Mouse (Mus musculus) hindbrain, embryonic 10.5 days (tissue): Measurements from ENCODE around the gene Scgb1c1. TPM values are rescaled to one million over a fixed set of nuclear protein-coding genes. Genes with fewer than 3 reads are reported as not detected.
A peak's percentile ranks its signal among the peaks of the same experiment; 100 is the strongest.

Experiments
- DNase-seq: peaks from one replicate; pipeline ENCODE4 v3.0.0-alpha.2; 2017; ENCODE audit warnings: low spot score
- H3K27ac ChIP-seq: fragments of 300-500 bp; sonication (generic); 2 replicates; pipeline ENCODE4 v1.5.1; 2016; ENCODE audit warnings: mild to moderate bottlenecking, moderate library complexity
- H3K27me3 ChIP-seq: fragments of 300-500 bp; sonication (generic); 2 replicates; pipeline ENCODE4 v1.6.1; 2016; ENCODE audit warnings: mild to moderate bottlenecking; ENCODE audit not compliant: poor library complexity, insufficient read depth, severe bottlenecking
- H3K36me3 ChIP-seq: fragments of 300-500 bp; sonication (generic); 2 replicates; pipeline ENCODE4 v1.6.1; 2016; ENCODE audit warnings: mild to moderate bottlenecking, moderate library complexity
- H3K4me1 ChIP-seq: fragments of 300-500 bp; sonication (generic); replicated peaks from 2 replicates; pipeline ENCODE4 v1.6.1; 2016; ENCODE audit warnings: mild to moderate bottlenecking
- H3K4me3 ChIP-seq: fragments of 300-500 bp; sonication (generic); 2 replicates; pipeline ENCODE4 v1.5.1; 2016; ENCODE audit warnings: mild to moderate bottlenecking, moderate library complexity
- H3K9me3 ChIP-seq: fragments of 300-500 bp; sonication (generic); 2 replicates; pipeline ENCODE4 v1.6.1; 2016; ENCODE audit warnings: mild to moderate bottlenecking, moderate library complexity
- WGBS: fragments of 180-500 bp; shearing (Covaris S2); methylation state at CpG from one replicate; pipeline ENCODE4 v1.1.7; 2016; 5-methylcytosine and 5-hydroxymethylcytosine counted together
- polyA plus RNA-seq: library from polyadenylated mRNA; unstranded; fragments of >200 nt; fragmentation: Nextera tagmentation; extraction: Ambion mirVana; gene quantifications from 2 replicates; pipeline ENCODE4 v1.2.1, GENCODE M21; 2016

Gene Scgb1c1
- polyA plus RNA-seq, 1 experiment from 2014 or later = not detected

GRCm38 (mm10) chr7:140847755-140848580 is 2.6 kb downstream of the Scgb1c1 start, which contains the start of gene Odf3:
TSS of gene Odf3 (plus strand) at chr7:140847805.
- Histone ChIP-seq H3K4me1 (peaks cover 3% of the 10 kb centered on the region; the same call in 1 of the 2 replicates), H3K4me3 (no peak within 1 kb of the TSS), H3K36me3 (peaks cover 18% of the 10 kb centered on the region), H3K27ac (no peak within 1 kb of the TSS), H3K9me3 (no peaks in the 10 kb centered on the region), H3K27me3 (peaks cover 13% of the 10 kb centered on the region; the same call in 1 of the 2 replicates)
- WGBS = 79% methylated on average over 11 of the region's 11 CpGs
- DNase-seq = no peak

GRCm38 (mm10) chr7:140848591-140848990 is 3.2 kb downstream of the Scgb1c1 start:
- DNase-seq = no peak
- Histone ChIP-seq H3K27ac (no peak overlapping the region), H3K27me3 (0 out of 2 replicates have a peak, but pooled peaks cover 8% of the 10 kb centered on the region), H3K36me3 (peaks cover 24% of the 10 kb centered on the region), H3K9me3 (no peaks in the 10 kb centered on the region), H3K4me1 (peaks cover 3% of the 10 kb centered on the region; the same call in 1 of the 2 replicates), H3K4me3 (no peak overlapping the region)
- 92% methylated on average over 10 of the region's 10 CpGs for WGBS

- Histone ChIP-seq H3K4me3 (no peak overlapping the region), H3K4me1 (peaks cover 9% of the 10 kb centered on the region), H3K9me3 (no peaks in the 10 kb centered on the region), H3K27me3 (no peaks in the 10 kb centered on the region), H3K36me3 (peaks cover 36% of the 10 kb centered on the region), H3K27ac (no peak overlapping the region)
- 94% methylated on average over 4 of the region's 4 CpGs for WGBS
- DNase-seq = no peak
Measured at GRCm38 (mm10) chr7:140851916-140852315, 6.6 kb downstream of the Scgb1c1 start.

GRCm38 (mm10) chr7:140853386-140853785 is 8.0 kb downstream of the Scgb1c1 start:
- H3K4me3 ChIP-seq = no peak overlapping the region
- peaks cover 19% of the 10 kb centered on the region for H3K4me1 ChIP-seq
- no peaks in the 10 kb centered on the region for H3K27me3 ChIP-seq
- no peak for DNase-seq
- no peaks in the 10 kb centered on the region for H3K9me3 ChIP-seq
- peaks cover 39% of the 10 kb centered on the region for H3K36me3 ChIP-seq
- no peak overlapping the region for H3K27ac ChIP-seq
- WGBS = 82% methylated on average over 9 of the region's 9 CpGs

GRCm38 (mm10) chr7:140854483-140854882 is 9.1 kb downstream of the Scgb1c1 start:
- no peak for DNase-seq
- peaks cover 50% of the 10 kb centered on the region for H3K36me3 ChIP-seq
- no peaks in the 10 kb centered on the region for H3K27me3 ChIP-seq
- H3K27ac ChIP-seq = no peak overlapping the region
- H3K9me3 ChIP-seq = no peaks in the 10 kb centered on the region
- 95% methylated on average over 18 of the region's 18 CpGs for WGBS
- H3K4me3 ChIP-seq = peak overlapping the region; percentile 74; the same call in 1 of the 2 replicates
- peaks cover 30% of the 10 kb centered on the region for H3K4me1 ChIP-seq

DNA sequence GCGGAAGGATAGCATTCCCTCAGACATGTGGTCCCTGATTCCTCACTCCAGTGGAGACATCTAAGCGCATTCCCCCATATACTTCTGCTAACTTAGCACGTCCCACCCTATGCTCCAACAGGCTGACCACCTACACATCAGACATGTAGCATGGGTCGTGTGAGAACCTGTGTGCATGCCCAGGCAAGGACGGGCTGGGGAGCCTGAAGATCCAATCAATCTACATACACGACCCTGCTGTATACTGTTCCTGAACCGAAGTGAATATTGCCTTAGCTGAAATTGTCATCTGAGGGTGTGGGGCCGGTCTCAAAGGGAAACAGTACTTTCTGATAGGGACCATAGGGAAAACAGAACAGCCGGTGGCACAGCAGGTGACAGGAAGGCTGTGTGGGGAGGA is 9.8 kb downstream of the Scgb1c1 start:
- DNase-seq = no peak
- 76% methylated on average over 9 of the region's 9 CpGs for WGBS
- Histone ChIP-seq H3K4me3 (peak overlapping the region; percentile 74), H3K27ac (no peak overlapping the region), H3K27me3 (no peaks in the 10 kb centered on the region), H3K36me3 (peaks cover 56% of the 10 kb centered on the region), H3K4me1 (peaks cover 30% of the 10 kb centered on the region), H3K9me3 (no peaks in the 10 kb centered on the region)

GRCm38 (mm10) chr7:140855860-140856784 is 10.8 kb downstream of the Scgb1c1 start, which contains the start of gene Gm45785:
TSS of gene Gm45785 (minus strand) at chr7:140856331.
- Histone ChIP-seq H3K36me3 (peaks cover 66% of the 10 kb centered on the region), H3K4me1 (peaks cover 30% of the 10 kb centered on the region), H3K27me3 (no peaks in the 10 kb centered on the region), H3K4me3 (peak within 1 kb of the TSS; percentile 74), H3K27ac (peak within 1 kb of the TSS; percentile 87), H3K9me3 (no peaks in the 10 kb centered on the region)
- WGBS = 1% methylated on average over 51 of the region's 51 CpGs
- DNase-seq = peak; percentile 91

DNA sequence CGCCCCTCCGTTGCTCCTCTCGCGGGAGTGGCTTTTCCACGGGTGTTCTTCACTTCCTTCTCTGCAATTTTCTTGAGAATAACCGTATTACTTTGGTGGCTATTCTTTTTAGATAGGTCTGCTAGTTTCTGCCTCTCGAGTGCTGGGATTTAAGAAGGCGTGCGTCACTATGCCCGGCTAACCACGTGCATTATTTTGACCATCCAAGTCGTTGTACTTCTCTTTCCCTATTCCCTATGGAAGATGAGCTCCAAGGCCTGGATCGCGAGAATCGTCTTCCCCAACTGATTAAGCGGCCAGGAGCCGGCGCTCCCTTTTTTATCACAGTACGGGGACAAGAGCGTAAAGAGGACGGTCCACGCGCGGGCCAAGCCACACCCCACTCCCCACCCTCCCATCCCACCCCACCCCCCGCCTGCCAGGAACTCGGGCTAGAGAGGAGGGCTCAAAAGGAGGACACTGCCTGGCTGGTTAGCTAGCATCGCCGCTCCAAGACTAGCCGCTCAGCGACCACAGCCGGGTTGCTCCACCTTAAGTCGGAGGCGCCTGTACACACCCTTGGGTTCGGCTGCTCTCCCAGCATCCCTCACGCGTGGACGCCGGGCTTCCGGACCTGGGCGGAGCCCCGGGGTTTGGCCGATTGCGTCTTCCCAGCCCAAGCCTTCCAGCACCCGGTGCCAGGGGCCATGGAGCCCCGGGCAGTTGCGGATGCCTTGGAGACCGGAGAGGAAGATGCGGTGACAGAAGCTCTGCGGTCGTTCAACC is 11.6 kb downstream of the Scgb1c1 start, which contains the start of gene Ric8a:
Gene Ric8a, plus strand, starts transcription at position 173 of the 765 bp plus-strand sequence.
- H3K27ac ChIP-seq = peak within 1 kb of the TSS; percentile 87
- WGBS = under 1% methylated on average over 50 of the region's 50 CpGs
- peak within 1 kb of the TSS; percentile 74 for H3K4me3 ChIP-seq
- H3K9me3 ChIP-seq = no peaks in the 10 kb centered on the region
- H3K36me3 ChIP-seq = peaks cover 67% of the 10 kb centered on the region
- H3K27me3 ChIP-seq = no peaks in the 10 kb centered on the region
- H3K4me1 ChIP-seq = peaks cover 30% of the 10 kb centered on the region
- DNase-seq = peak; percentile 80

- H3K4me1 ChIP-seq = peaks cover 30% of the 10 kb centered on the region
- WGBS = 41% methylated on average over 40 of the region's 40 CpGs
Measured at GRCm38 (mm10) chr7:140857550-140858505, 12.5 kb downstream of the Scgb1c1 start, which contains the start of gene Bet1l. TSS of gene Bet1l (minus strand) at chr7:140857577.

GRCm38 (mm10) chr7:140858746-140859145 is 13.4 kb downstream of the Scgb1c1 start:
- Histone ChIP-seq H3K36me3 (peaks cover 67% of the 10 kb centered on the region), H3K27ac (no peak overlapping the region)

More at GRCm38 (mm10) chr7:140857550-140858505, 12.5 kb downstream of the Scgb1c1 start, which contains the start of gene Bet1l:
- no peaks in the 10 kb centered on the region for H3K27me3 ChIP-seq
- DNase-seq = no peak
- H3K9me3 ChIP-seq = no peaks in the 10 kb centered on the region
- H3K4me3 ChIP-seq = peak within 1 kb of the TSS; percentile 74
- H3K36me3 ChIP-seq = peaks cover 67% of the 10 kb centered on the region
- peak within 1 kb of the TSS; percentile 87 for H3K27ac ChIP-seq

GRCm38 (mm10) chr7:140859997-140860396 is 14.7 kb downstream of the Scgb1c1 start:
- WGBS = 82% methylated on average over 6 of the region's 6 CpGs
- peaks cover 69% of the 10 kb centered on the region for H3K36me3 ChIP-seq
- no peak overlapping the region for H3K27ac ChIP-seq
- H3K9me3 ChIP-seq = no peaks in the 10 kb centered on the region
- DNase-seq = no peak
- H3K4me1 ChIP-seq = peaks cover 28% of the 10 kb centered on the region
- no peak overlapping the region for H3K4me3 ChIP-seq
- H3K27me3 ChIP-seq = no peaks in the 10 kb centered on the region

More at GRCm38 (mm10) chr7:140858746-140859145, 13.4 kb downstream of the Scgb1c1 start:
- no peak for DNase-seq
- Histone ChIP-seq H3K9me3 (no peaks in the 10 kb centered on the region), H3K4me3 (peak overlapping the region; percentile 74), H3K27me3 (no peaks in the 10 kb centered on the region), H3K4me1 (peaks cover 30% of the 10 kb centered on the region)
- 95% methylated on average over 8 of the region's 8 CpGs for WGBS
